Mouse (Mus musculus) intestine, postnatal 0 days (tissue): ENCODE measurements around the gene Mgat5b. TPM values are rescaled to one million over a fixed set of nuclear protein-coding genes. Genes with fewer than 3 reads are reported as not detected.
A peak's percentile ranks its signal among the peaks of the same experiment; 100 is the strongest.

Experiments used
- ATAC-seq: fragments of 200-750 bp; cut with Nextera tagmentation; 2 replicates; pipeline ENCODE4 v1.8.0; 2017; ENCODE audit warnings: mild to moderate bottlenecking, moderate TSS enrichment, moderate library complexity
- H3K27ac ChIP-seq: fragments of 300-500 bp; sonication (generic); 2 replicates; pipeline ENCODE4 v1.5.1; 2014; ENCODE audit warnings: mild to moderate bottlenecking, low read depth, low read length, moderate library complexity
- H3K27me3 ChIP-seq: fragments of 300-500 bp; sonication (generic); replicated peaks from 2 replicates; pipeline ENCODE4 v1.6.1; 2014; ENCODE audit warnings: low read length, mixed read lengths; ENCODE audit not compliant: control insufficient read depth, insufficient read depth
- H3K36me3 ChIP-seq: fragments of 300-500 bp; sonication (generic); 2 replicates; pipeline ENCODE4 v1.6.1; 2014; ENCODE audit warnings: mild to moderate bottlenecking, moderate library complexity; ENCODE audit not compliant: control insufficient read depth, insufficient read depth
- H3K4me1 ChIP-seq: fragments of 300-500 bp; sonication (generic); replicated peaks from 2 replicates; pipeline ENCODE4 v1.6.1; 2014; ENCODE audit warnings: antibody characterized with exemption, low read length, mixed read lengths; ENCODE audit not compliant: control insufficient read depth, insufficient read depth
- H3K4me2 ChIP-seq: fragments of 300-500 bp; sonication (generic); replicated peaks from 2 replicates; pipeline ENCODE4 v1.6.1; 2014; ENCODE audit warnings: low read depth, mild to moderate bottlenecking, moderate library complexity
- H3K4me3 ChIP-seq: fragments of 300-500 bp; sonication (generic); 2 replicates; pipeline ENCODE4 v1.5.1; 2014; ENCODE audit warnings: low read depth, low read length
- H3K9ac ChIP-seq: fragments of 300-500 bp; sonication (generic); 2 replicates; pipeline ENCODE4 v1.6.1; 2014; ENCODE audit warnings: mild to moderate bottlenecking, low read depth, low read length
- H3K9me3 ChIP-seq: fragments of 300-500 bp; sonication (generic); 2 replicates; pipeline ENCODE4 v1.6.1; 2016; ENCODE audit warnings: mixed run types; ENCODE audit not compliant: control insufficient read depth
- CTCF ChIP-seq: sonication (generic); IDR thresholded peaks from 2 replicates; pipeline ENCODE4 v1.5.1; 2016; ENCODE audit warnings: low read depth, mild to moderate bottlenecking, control low read depth, antibody characterized with exemption, moderate library complexity
- WGBS: fragments of 180-500 bp; shearing (Covaris S2); extraction: QIAGEN DNeasy Blood & Tissue Kit; methylation state at CpG from one replicate; pipeline ENCODE4 v1.1.7; 2014; 5-methylcytosine and 5-hydroxymethylcytosine counted together
- polyA plus RNA-seq: library from polyadenylated mRNA; unstranded; fragments of >200 nt; fragmentation: Nextera tagmentation; extraction: Ambion mirVana; gene quantifications from 2 replicates; pipeline ENCODE4 v1.2.1, GENCODE M21; 2015

Mgat5b gene
- polyA plus RNA-seq, 1 experiment from 2014 or later = 0.25 TPM

- no peak for ATAC-seq
- H3K9me3 ChIP-seq = no peaks in the 10 kb centered on the region
- H3K27me3 ChIP-seq = no peaks in the 10 kb centered on the region
- H3K4me2 ChIP-seq = no peak overlapping the region
- no peak overlapping the region for H3K4me3 ChIP-seq
- no peaks in the 10 kb centered on the region for H3K36me3 ChIP-seq
- no peak for TF ChIP-seq CTCF
- H3K9ac ChIP-seq = no peak overlapping the region
- no peak overlapping the region for H3K27ac ChIP-seq
- 72% methylated on average over 7 of the region's 7 CpGs for WGBS
- no peaks in the 10 kb centered on the region for H3K4me1 ChIP-seq
Observed at GRCm38 (mm10) chr11:116880839-116881238, 37.8 kb upstream of the Mgat5b start.

DNA sequence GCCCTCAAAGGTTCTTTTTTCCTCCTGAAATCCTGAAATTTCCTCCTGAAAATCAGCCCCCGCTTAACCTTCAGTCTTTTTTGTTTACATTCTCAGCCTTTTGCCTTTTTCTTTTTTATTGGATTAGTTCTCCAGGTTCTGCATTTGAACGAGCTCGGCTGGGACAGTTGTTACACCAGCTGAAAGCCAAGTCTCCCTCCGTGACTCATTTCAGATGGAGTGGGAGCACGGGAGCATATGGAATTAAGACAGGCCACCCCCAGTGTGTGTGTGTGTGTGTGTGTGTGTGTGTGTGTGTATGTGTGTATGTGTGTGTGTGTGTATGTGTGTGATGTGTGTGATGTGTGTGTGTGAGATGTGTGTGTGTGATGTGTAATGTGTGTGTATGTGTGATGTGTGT lies 37.2 kb upstream of the Mgat5b start:
- Histone ChIP-seq H3K4me3 (no peak overlapping the region), H3K9ac (no peak overlapping the region), H3K9me3 (no peaks in the 10 kb centered on the region), H3K4me2 (no peak overlapping the region), H3K4me1 (no peaks in the 10 kb centered on the region), H3K36me3 (no peaks in the 10 kb centered on the region), H3K27ac (no peak overlapping the region), H3K27me3 (no peaks in the 10 kb centered on the region)
- TF ChIP-seq CTCF = no peak
- 61% methylated on average over 5 of the region's 5 CpGs for WGBS
- no peak for ATAC-seq

DNA sequence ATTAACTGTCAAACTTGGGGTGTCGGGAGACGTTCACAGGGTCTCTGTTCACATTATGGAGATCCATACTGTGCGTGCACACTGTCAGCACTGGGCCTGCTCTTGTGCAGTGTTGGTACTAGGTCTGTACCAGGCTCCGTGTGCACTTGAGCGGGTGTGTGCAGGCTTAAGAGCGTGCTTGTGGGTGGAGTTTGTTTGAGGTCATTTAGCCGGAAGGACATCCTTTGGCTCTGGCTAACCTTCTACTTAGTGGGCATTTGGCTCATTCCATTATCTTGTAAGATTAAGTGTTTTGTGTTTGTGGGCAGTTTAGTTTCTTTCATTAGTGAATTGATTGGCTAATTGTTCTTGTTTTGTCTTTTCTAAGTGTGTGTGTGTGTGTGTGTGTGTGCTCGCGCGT lies 36.2 kb upstream of the Mgat5b start:
- 76% methylated on average over 10 of the region's 10 CpGs for WGBS
- no peaks in the 10 kb centered on the region for H3K9me3 ChIP-seq
- no peak for ATAC-seq

DNA sequence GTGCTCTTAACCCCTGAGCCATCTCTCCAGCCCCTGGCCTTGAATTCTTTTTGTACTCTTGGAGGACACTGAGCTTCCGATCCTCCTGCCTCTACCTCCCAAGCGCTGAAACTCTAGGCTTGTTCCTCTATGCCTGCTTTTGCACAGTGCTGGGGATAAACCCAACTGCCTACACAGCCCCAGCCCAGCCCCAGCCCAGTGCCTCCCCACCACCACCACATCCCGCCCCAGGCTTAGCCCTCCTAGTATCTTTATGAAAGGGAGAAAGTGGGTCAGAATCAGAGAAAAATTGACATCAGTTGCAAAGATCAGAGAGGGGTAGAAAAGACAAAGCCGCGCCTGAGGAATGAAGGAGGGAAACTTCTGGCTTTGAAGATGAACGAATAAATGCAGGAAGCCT lies 34.6 kb upstream of the Mgat5b start:
- WGBS = 86% methylated on average over 6 of the region's 6 CpGs
- Histone ChIP-seq H3K4me1 (no peaks in the 10 kb centered on the region), H3K4me2 (no peak overlapping the region), H3K27ac (no peak overlapping the region), H3K9ac (no peak overlapping the region), H3K4me3 (no peak overlapping the region), H3K27me3 (no peaks in the 10 kb centered on the region), H3K9me3 (no peaks in the 10 kb centered on the region), H3K36me3 (no peaks in the 10 kb centered on the region)
- TF ChIP-seq CTCF = no peak
- no peak for ATAC-seq

More for the DNA sequence above, 36.2 kb upstream of the Mgat5b start:
- TF ChIP-seq CTCF = no peak
- Histone ChIP-seq H3K9ac (no peak overlapping the region), H3K27ac (no peak overlapping the region), H3K4me1 (no peaks in the 10 kb centered on the region), H3K4me2 (no peak overlapping the region), H3K27me3 (no peaks in the 10 kb centered on the region), H3K4me3 (no peak overlapping the region), H3K36me3 (no peaks in the 10 kb centered on the region)

- Histone ChIP-seq H3K4me3 (peak overlapping the region; percentile 22), H3K9me3 (no peaks in the 10 kb centered on the region), H3K4me1 (no peaks in the 10 kb centered on the region), H3K36me3 (no peaks in the 10 kb centered on the region), H3K27me3 (no peaks in the 10 kb centered on the region), H3K27ac (no peak overlapping the region), H3K9ac (no peak overlapping the region), H3K4me2 (peak overlapping the region; percentile 68)
- peak; percentile 58 for ATAC-seq
- WGBS = 4% methylated on average over 26 of the region's 28 CpGs
- TF ChIP-seq CTCF = peak; percentile 95
Observed at GRCm38 (mm10) chr11:116885275-116886151, 33.1 kb upstream of the Mgat5b start.

- Histone ChIP-seq H3K4me3 (no peak overlapping the region), H3K36me3 (no peaks in the 10 kb centered on the region), H3K4me1 (no peaks in the 10 kb centered on the region), H3K27ac (no peak overlapping the region), H3K9me3 (no peaks in the 10 kb centered on the region), H3K27me3 (no peaks in the 10 kb centered on the region), H3K4me2 (no peak overlapping the region), H3K9ac (no peak overlapping the region)
- WGBS = 75% methylated on average over 5 of the region's 5 CpGs
- no peak for TF ChIP-seq CTCF
- no peak for ATAC-seq
Observed at GRCm38 (mm10) chr11:116887136-116887535, 31.5 kb upstream of the Mgat5b start.
